Mouse (Mus musculus) G1E-ER4 (cell line): ENCODE measurements around the gene Mapk8. TPM values are rescaled to one million over a fixed set of nuclear protein-coding genes. Genes with fewer than 3 reads are reported as not detected.

ENCODE experiments used
- GATA1 ChIP-seq: IDR thresholded peaks from one replicate; pipeline ENCODE4 v1.8.0; 2012; ENCODE audit warnings: low read length, inconsistent platforms
- polyA plus RNA-seq: library from polyadenylated mRNA; stranded (reverse); fragments of >175 nt; gene quantifications from 2 replicates; pipeline ENCODE4 v1.2.3, GENCODE M21; 2012

Mapk8 gene
- polyA plus RNA-seq, 1 experiment, result 12.3 TPM

- no peak for TF ChIP-seq GATA1
Measured at GRCm38 (mm10) chr14:33362807-33363206, 84.2 kb downstream of the Mapk8 start.

GRCm38 (mm10) chr14:33362122-33362521, 84.8 kb downstream of the Mapk8 start:
- no peak for TF ChIP-seq GATA1

- no peak for TF ChIP-seq GATA1
Measured at GRCm38 (mm10) chr14:33361546-33361945, 85.4 kb downstream of the Mapk8 start.

GRCm38 (mm10) chr14:33358891-33359290, 88.1 kb downstream of the Mapk8 start:
- TF ChIP-seq GATA1, result no peak

- TF ChIP-seq GATA1, result no peak
Measured at GRCm38 (mm10) chr14:33357600-33358368, 89.2 kb downstream of the Mapk8 start.

- no peak for TF ChIP-seq GATA1
Measured at GRCm38 (mm10) chr14:33355276-33355675, 91.7 kb downstream of the Mapk8 start.

- no peak for TF ChIP-seq GATA1
Measured at GRCm38 (mm10) chr14:33352890-33353289, 94.1 kb downstream of the Mapk8 start.

GRCm38 (mm10) chr14:33351984-33352722, 94.8 kb downstream of the Mapk8 start:
- TF ChIP-seq GATA1, result no peak

- no peak for TF ChIP-seq GATA1
Measured at GRCm38 (mm10) chr14:33351019-33351418, 95.9 kb downstream of the Mapk8 start.

- TF ChIP-seq GATA1, result no peak
Measured at GRCm38 (mm10) chr14:33348146-33348545, 98.8 kb downstream of the Mapk8 start.

- TF ChIP-seq GATA1, result no peak
Measured at GRCm38 (mm10) chr14:33347738-33348137, 99.2 kb downstream of the Mapk8 start.

- no peak for TF ChIP-seq GATA1
Measured at GRCm38 (mm10) chr14:33346546-33346945, 100.4 kb downstream of the Mapk8 start.

- no peak for TF ChIP-seq GATA1
Measured at GRCm38 (mm10) chr14:33343131-33343725, 103.7 kb downstream of the Mapk8 start.

- TF ChIP-seq GATA1, result no peak
Measured at GRCm38 (mm10) chr14:33338684-33339083, 108.3 kb downstream of the Mapk8 start.

- TF ChIP-seq GATA1, result no peak
Measured at GRCm38 (mm10) chr14:33335733-33336132, 111.2 kb downstream of the Mapk8 start.

GRCm38 (mm10) chr14:33334402-33334801, 112.6 kb downstream of the Mapk8 start:
- no peak for TF ChIP-seq GATA1
